Mouse (Mus musculus) thymus, postnatal 10 days (tissue): Measurements from ENCODE around the gene Ccdc127.

Source experiments
- DNase-seq, 2 experiments: peaks; one replicate each; pipeline ENCODE4 v3.0.0; 2021; ENCODE audit warnings: low spot score in 2 of 2

The Ccdc127 gene

DNA sequence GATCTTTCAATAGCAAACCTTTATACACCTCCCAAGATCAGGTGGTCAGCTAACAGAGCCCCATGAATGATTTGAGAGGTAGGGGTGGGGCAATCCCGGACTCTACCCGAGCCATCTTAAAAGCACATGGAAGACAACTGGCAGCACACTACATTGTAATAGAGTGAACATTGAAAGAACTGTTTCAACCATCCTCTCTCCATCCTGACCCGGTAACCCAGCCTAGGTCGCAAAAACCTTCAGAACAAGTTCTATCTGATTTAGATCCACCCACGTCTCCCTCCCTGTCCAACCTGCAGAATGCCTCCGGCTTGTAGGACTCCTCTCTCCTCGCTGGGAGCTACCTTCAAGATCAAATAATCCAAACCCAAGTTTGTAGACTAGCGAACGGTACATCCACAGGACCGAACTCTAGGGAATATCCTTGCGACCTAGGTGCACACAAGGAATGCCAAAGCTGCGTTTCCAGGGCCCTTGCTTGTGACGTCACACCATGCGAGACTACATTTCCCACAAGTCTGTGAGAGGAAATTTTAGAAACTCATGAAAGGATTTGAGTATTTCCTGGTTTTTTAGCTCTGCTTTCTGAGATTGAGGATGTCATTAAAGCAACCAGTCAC, 40.4 kb downstream of the Ccdc127 start, which contains the start of gene Zfp72:
Gene Zfp72 (minus strand): TSS at position 466 of the 620 bp plus-strand sequence.
- peak; percentile 28 to 32 for DNase-seq

DNA sequence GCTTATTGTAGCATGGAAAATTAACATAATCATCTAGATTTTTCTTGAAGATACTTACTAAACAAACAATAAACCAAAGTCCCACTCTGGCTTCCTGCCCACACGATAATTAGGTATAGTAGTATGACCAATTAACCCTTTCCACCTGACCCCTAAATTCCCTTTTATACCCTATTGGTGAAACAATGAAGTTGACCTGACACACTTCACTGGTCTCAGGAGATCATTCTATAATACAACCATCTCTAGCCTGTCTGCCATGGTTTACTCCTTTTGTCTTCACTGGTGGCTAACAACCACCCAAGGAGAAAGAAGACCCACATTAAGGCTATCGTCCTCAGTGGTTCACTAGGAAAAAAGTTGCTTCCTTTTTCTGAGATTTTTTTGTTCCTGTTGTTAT, 41.0 kb downstream of the Ccdc127 start:
- no peak for DNase-seq

DNA sequence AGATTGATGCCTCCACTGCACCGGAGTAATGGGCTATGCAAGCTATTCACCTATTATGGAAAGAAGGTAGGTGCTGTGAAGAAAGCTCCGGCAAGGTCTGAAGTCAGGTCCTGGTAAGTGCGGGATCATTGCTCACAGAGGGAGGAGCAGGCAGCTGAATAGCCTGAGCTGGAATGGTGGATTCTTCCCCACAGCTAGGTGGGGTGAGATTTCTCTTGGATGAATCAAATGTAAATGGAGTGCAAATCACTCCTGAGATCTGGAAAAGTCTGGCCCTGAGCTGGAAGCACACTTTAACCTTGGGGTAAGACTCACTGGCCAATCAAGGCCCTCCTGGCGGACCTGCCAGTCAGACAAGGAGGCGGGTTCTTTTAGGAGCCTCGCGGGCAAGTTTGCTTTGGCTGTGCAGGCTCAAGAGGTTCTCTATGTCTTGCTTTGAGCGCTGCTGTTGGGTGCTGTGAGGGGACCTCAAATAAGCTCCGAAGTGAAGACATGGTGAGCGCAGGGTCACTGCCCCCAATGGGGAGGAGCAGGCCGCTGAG, 49.3 kb downstream of the Ccdc127 start, which contains the start of gene Ftl1-ps1:
Gene Ftl1-ps1 (plus strand): TSS at position 397 of the 542 bp plus-strand sequence.
- DNase-seq: no peak
